Mouse (Mus musculus) intestine, embryonic 14.5 days (tissue): ENCODE data around the gene Hecw2. TPM values are rescaled to one million over a fixed set of nuclear protein-coding genes. Genes with fewer than 3 reads are reported as not detected.
A peak's percentile ranks its signal among the peaks of the same experiment; 100 is the strongest.

Experiments used
- ATAC-seq: fragments of 200-750 bp; cut with Nextera tagmentation; replicated peaks from 2 replicates; pipeline ENCODE4 v1.8.0; 2017; ENCODE audit warnings: low read depth, moderate number of reproducible peaks, moderate TSS enrichment, moderate library complexity; ENCODE audit not compliant: low FRiP score, low TSS enrichment
- DNase-seq: peaks from one replicate; pipeline ENCODE4 v3.0.0-alpha.2; 2018; ENCODE audit warnings: low spot score
- H3K27ac ChIP-seq: fragments of 300-500 bp; sonication (generic); 2 replicates; pipeline ENCODE4 v1.5.1; 2014; ENCODE audit warnings: low read depth, mild to moderate bottlenecking, control low read depth
- H3K27me3 ChIP-seq: fragments of 300-500 bp; sonication (generic); replicated peaks from 2 replicates; pipeline ENCODE4 v1.6.1; 2014; ENCODE audit warnings: low read length, control low read depth; ENCODE audit not compliant: control insufficient read depth, insufficient read depth
- H3K36me3 ChIP-seq: fragments of 300-500 bp; sonication (generic); 2 replicates; pipeline ENCODE4 v1.6.1; 2014; ENCODE audit warnings: low read length, control low read depth; ENCODE audit not compliant: control insufficient read depth, insufficient read depth
- H3K4me1 ChIP-seq: fragments of 300-500 bp; sonication (generic); replicated peaks from 2 replicates; pipeline ENCODE4 v1.6.1; 2014; ENCODE audit warnings: low read length, control low read depth, mixed read lengths; ENCODE audit not compliant: control insufficient read depth, insufficient read depth
- H3K4me2 ChIP-seq: fragments of 300-500 bp; sonication (generic); 2 replicates; pipeline ENCODE4 v1.6.1; 2014; ENCODE audit warnings: low read length
- H3K4me3 ChIP-seq: fragments of 300-500 bp; sonication (generic); 2 replicates; pipeline ENCODE4 v1.5.1; 2014; ENCODE audit warnings: low read depth, low read length, control low read depth, mixed read lengths
- H3K9ac ChIP-seq: fragments of 300-500 bp; sonication (generic); 2 replicates; pipeline ENCODE4 v1.6.1; 2014; ENCODE audit warnings: mild to moderate bottlenecking, low read length
- H3K9me3 ChIP-seq: fragments of 300-500 bp; sonication (generic); 2 replicates; pipeline ENCODE4 v1.6.1; 2016; ENCODE audit warnings: low read length, control low read depth; ENCODE audit not compliant: control insufficient read depth
- WGBS: fragments of 180-500 bp; shearing (Covaris S2); extraction: QIAGEN DNeasy Blood & Tissue Kit; methylation state at CpG from one replicate; pipeline ENCODE4 v1.1.7; 2014; 5-methylcytosine and 5-hydroxymethylcytosine counted together
- polyA plus RNA-seq: library from polyadenylated mRNA; unstranded; fragments of >200 nt; fragmentation: Nextera tagmentation; extraction: Ambion mirVana; gene quantifications from 2 replicates; pipeline ENCODE4 v1.2.1, GENCODE M21; 2014

Hecw2 gene
- polyA plus RNA-seq = 1.6 and 2.2 TPM in 2 replicates

DNA sequence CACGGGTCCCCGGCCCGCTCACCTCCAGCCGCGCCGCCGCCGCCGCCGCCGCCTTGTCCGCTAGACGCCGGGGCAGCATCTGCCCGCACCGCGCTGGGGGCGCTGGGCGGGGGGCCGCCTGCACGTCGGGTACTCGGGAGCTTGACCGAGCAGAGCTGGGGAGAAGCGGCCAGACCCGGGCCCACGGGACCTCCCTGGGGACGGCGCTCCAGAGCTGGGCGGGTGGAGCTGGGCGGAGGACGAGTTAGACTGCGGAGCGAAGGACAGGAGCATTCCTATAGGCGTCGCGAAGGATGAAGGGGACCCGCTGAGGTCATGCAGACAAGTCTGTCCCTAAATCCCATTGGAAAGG, at the start of gene Hecw2:
Gene Hecw2 (minus strand): TSS at position 215 of the 352 bp plus-strand sequence.
- Histone ChIP-seq H3K9ac (peak within 1 kb of the TSS; percentile 71), H3K4me1 (peaks cover 3% of the 10 kb centered on the region; the same call in 1 of the 2 replicates), H3K9me3 (no peaks in the 10 kb centered on the region), H3K4me3 (peak within 1 kb of the TSS; percentile 77), H3K27me3 (0 out of 2 replicates have a peak, but pooled peaks cover 14% of the 10 kb centered on the region), H3K4me2 (peak within 1 kb of the TSS; percentile 71), H3K27ac (peak within 1 kb of the TSS; percentile 69), H3K36me3 (no peaks in the 10 kb centered on the region)
- ATAC-seq (peak; percentile 86), DNase-seq (peak; percentile 84)
- under 1% methylated on average over 38 of the region's 38 CpGs for WGBS

DNA sequence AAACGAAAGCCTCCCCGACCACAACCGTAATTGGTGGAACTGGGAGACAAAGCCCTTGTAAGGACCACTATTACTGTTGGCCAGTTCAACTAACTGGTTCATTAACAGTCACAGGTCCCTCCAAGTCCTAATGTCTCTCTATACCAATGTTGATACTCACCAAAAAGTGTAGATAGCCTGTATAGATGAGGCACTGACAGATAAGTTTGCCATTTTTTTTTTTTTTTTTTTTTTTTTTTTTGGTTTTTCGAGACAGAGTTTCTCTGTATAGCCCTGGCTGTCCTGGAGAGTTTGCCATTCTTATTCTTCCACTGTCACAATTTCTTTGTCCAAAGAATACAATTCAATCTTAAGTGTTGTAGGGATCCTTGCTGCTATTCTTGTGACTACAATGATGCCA, 47.8 kb upstream of the Hecw2 start:
- no peak for DNase-seq
- H3K27me3 ChIP-seq = no peaks in the 10 kb centered on the region
- no peaks in the 10 kb centered on the region for H3K9me3 ChIP-seq
- H3K9ac ChIP-seq = no peak overlapping the region
- no peak overlapping the region for H3K4me3 ChIP-seq
- no peak overlapping the region for H3K27ac ChIP-seq
- no peak for ATAC-seq
- WGBS = 82% methylated on average over 4 of the region's 4 CpGs
- no peaks in the 10 kb centered on the region for H3K36me3 ChIP-seq
- no peaks in the 10 kb centered on the region for H3K4me1 ChIP-seq
- H3K4me2 ChIP-seq = no peak overlapping the region

DNA sequence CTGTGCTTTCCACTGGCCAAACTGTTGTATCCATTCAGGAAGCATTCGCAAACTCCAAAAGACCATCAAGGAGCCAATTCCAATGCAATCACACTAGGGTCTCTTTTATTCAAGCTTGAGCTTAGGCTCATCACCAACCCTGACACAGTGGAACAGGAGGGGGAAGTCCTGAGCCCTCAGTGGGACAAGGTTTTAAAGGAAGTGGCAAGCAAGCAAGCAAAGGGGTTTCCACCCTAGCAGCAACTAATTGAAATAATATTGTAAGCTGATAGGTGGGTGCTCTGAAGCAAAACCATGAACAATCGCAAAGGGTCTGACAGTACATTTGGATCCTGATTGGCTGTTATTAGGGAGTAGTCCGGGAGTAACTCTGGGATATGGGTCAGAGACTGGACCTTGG, 25.3 kb upstream of the Hecw2 start:
- Histone ChIP-seq H3K4me1 (no peaks in the 10 kb centered on the region), H3K9me3 (no peaks in the 10 kb centered on the region), H3K36me3 (no peaks in the 10 kb centered on the region), H3K4me2 (no peak overlapping the region), H3K27ac (no peak overlapping the region), H3K4me3 (no peak overlapping the region), H3K9ac (no peak overlapping the region), H3K27me3 (no peaks in the 10 kb centered on the region)
- DNase-seq (no peak), ATAC-seq (no peak)
- 97% methylated on average over 3 of the region's 3 CpGs for WGBS

DNA sequence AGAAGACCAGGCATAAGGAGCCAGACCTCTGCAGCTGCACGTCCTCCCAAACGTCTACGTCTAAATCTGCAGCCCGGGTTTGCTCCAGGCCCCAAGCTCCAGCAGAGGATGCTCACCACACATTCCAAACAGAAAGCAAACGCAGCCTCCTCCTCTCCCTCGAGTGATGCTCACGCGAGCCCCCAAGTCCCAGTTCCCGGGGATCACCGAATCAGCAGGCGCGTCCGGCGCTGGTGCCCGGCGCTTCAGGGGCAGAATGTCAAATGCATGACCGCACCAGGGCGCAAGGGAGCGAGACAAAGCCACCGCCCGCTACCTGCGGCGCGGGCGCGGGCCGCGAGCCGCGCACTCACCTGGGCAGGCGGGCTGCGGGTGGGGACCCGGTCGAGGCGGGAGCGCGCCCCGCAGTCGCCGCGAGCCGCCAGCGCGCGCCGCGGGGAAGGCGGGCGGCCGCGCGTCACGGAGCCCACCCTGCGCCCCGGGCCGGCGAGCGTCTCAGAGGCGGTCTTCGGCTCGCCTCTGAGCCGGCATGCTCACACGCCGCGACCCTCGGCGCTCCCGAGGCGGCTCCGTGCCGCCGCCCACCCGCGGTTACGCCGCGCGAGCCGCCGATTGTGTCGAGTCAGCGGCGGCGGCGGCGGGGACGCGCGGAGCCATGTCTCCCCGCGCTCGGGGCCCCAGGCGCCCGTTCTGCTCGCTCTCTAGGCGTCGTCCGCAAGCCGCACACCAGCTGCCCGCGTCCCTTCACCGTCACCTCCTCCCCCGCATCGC, 600 bp downstream of the Hecw2 start:
- ATAC-seq (peak; percentile 78), DNase-seq (peak; percentile 87)
- H3K27ac ChIP-seq = peak overlapping the region; percentile 69
- H3K27me3 ChIP-seq = 0 out of 2 replicates have a peak, but pooled peaks cover 14% of the 10 kb centered on the region
- peaks cover 3% of the 10 kb centered on the region; the same call in 1 of the 2 replicates for H3K4me1 ChIP-seq
- H3K4me3 ChIP-seq = peak overlapping the region; percentile 77
- H3K36me3 ChIP-seq = no peaks in the 10 kb centered on the region
- H3K9me3 ChIP-seq = no peaks in the 10 kb centered on the region
- WGBS = under 1% methylated on average over 87 of the region's 104 CpGs
- peak overlapping the region; percentile 71 for H3K9ac ChIP-seq
- H3K4me2 ChIP-seq = peak overlapping the region; percentile 71

DNA sequence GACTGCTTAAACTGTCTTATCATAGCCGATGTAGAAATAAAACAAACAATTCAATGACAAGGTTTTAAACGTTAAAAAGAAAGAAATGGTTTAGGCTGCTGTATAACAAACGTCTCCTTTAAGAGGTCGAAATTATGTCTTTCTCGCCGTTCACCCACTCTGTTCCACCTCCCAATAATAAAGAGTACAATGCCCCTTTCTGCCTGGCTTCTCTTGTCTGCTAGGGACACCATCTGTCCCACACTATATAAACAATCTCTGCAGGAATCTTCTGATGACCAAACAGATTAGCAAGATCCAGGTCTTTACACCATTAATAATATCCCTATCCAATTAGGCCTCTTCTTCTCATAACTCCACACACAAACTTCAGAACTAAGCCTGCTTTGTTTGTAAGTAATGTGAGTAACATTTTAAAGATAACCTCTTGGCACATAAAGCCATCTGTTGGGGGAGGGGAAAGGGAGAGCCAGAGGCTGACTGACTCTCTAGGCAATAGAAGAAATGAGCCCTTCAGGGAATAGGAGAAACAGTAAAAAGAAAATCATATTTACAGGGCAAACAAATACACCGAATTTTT, 1.7 kb downstream of the Hecw2 start:
- Histone ChIP-seq H3K4me2 (no peak overlapping the region; the same call in 1 of the 2 replicates), H3K27ac (no peak overlapping the region), H3K27me3 (0 out of 2 replicates have a peak, but pooled peaks cover 14% of the 10 kb centered on the region), H3K9ac (no peak overlapping the region), H3K9me3 (no peaks in the 10 kb centered on the region), H3K4me3 (no peak overlapping the region), H3K36me3 (no peaks in the 10 kb centered on the region), H3K4me1 (peaks cover 3% of the 10 kb centered on the region; the same call in 1 of the 2 replicates)
- ATAC-seq (no peak), DNase-seq (no peak)
- WGBS = 31% methylated on average over 7 of the region's 7 CpGs

DNA sequence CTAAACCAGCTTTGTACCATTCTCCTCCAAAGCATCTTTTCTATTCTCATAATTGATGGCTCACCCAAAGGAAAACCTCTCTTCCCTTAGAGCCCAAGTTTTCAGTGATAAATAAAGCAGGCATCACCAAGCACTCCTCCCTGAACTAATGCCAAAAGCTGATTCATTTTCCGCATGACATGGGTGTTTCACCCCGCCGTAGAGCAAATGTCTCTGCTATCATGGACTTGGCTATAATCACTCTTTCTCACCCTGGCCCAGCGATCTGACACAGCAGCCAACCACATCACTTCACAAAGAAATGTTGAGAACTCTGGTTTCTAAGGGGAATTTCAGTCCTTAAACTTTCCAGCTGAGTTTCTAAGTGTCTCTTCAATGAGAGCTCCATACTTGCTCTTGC, 7.4 kb downstream of the Hecw2 start:
- H3K9me3 ChIP-seq = no peaks in the 10 kb centered on the region
- H3K4me3 ChIP-seq = no peak overlapping the region
- H3K4me1 ChIP-seq = no peaks in the 10 kb centered on the region
- H3K9ac ChIP-seq = no peak overlapping the region
- H3K36me3 ChIP-seq = no peaks in the 10 kb centered on the region
- ATAC-seq = no peak
- WGBS = 56% methylated on average over 4 of the region's 4 CpGs
- no peak for DNase-seq
- no peaks in the 10 kb centered on the region for H3K27me3 ChIP-seq
- no peak overlapping the region for H3K4me2 ChIP-seq
- no peak overlapping the region for H3K27ac ChIP-seq

DNA sequence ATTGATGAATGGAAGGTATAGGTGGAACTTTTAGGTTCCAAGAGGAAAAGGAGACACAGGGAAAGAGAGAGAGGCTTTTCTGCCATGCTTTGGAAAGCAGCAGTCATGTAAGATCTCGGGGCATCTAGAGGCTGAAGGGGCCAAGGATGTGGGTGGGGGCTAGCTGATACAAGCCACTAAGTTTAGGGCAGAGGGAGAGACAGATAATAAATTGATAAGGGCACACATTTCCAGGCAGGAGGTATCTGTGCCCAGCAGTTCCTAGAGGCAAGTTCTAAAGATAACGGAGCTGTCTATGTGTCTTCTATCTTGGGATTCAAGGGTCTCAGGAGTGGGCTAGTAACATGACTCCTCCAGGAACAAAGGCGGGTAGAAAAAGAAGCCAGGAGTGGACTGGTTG, 8.6 kb downstream of the Hecw2 start:
- no peak overlapping the region for H3K4me2 ChIP-seq
- H3K36me3 ChIP-seq = no peaks in the 10 kb centered on the region
- H3K27ac ChIP-seq = no peak overlapping the region
- DNase-seq (no peak), ATAC-seq (no peak)
- 53% methylated on average over 3 of the region's 3 CpGs for WGBS
- no peak overlapping the region for H3K4me3 ChIP-seq
- H3K27me3 ChIP-seq = no peaks in the 10 kb centered on the region
- no peak overlapping the region for H3K9ac ChIP-seq
- no peaks in the 10 kb centered on the region for H3K9me3 ChIP-seq
- no peaks in the 10 kb centered on the region for H3K4me1 ChIP-seq

DNA sequence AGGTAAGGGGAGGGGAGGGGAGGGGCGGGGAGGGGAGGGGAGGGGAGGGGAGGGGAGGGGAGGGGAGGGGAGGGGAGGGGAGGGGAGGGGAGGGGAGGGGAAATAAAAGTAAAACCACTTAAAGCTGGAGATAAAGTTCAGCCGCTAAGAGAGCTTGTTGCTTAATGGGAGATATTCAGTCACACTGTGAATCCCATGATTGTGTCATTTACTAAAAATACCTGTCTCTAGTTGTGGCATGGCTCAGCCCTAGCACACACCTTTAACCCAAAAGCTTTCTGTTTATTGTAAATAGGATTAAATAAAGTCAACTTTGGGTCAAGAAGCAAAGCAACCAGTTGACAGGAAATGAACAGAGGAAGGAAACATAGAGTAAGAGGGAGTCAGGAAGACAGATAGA, 14.3 kb downstream of the Hecw2 start:
- no peaks in the 10 kb centered on the region for H3K27me3 ChIP-seq
- H3K9ac ChIP-seq = no peak overlapping the region
- H3K36me3 ChIP-seq = no peaks in the 10 kb centered on the region
- H3K27ac ChIP-seq = no peak overlapping the region
- H3K4me2 ChIP-seq = no peak overlapping the region
- H3K4me3 ChIP-seq = no peak overlapping the region
- 33% methylated on average over 1 of the region's 2 CpGs for WGBS
- no peaks in the 10 kb centered on the region for H3K4me1 ChIP-seq
- no peaks in the 10 kb centered on the region for H3K9me3 ChIP-seq
- DNase-seq (no peak), ATAC-seq (no peak)
